Mouse (Mus musculus) limb, embryonic 11.5 days (tissue): ENCODE data around the gene Me1. TPM values are rescaled to one million over a fixed set of nuclear protein-coding genes. Genes with fewer than 3 reads are reported as not detected.

Experiments
- ATAC-seq: fragments of 200-750 bp; cut with Nextera tagmentation; 2 replicates; pipeline ENCODE4 v1.8.0; 2017; ENCODE audit warnings: low read depth; ENCODE audit not compliant: insufficient number of reproducible peaks, low FRiP score, low TSS enrichment
- DNase-seq: peaks from one replicate; pipeline ENCODE4 v3.0.0-alpha.2; 2015; ENCODE audit warnings: low spot score
- H3K27ac ChIP-seq: fragments of 300-500 bp; sonication (generic); replicated peaks from 2 replicates; pipeline ENCODE4 v1.5.1; 2014; ENCODE audit warnings: low read depth, mild to moderate bottlenecking, low read length
- H3K27me3 ChIP-seq: fragments of 300-500 bp; sonication (generic); 2 replicates; pipeline ENCODE4 v1.6.1; 2014; ENCODE audit warnings: mild to moderate bottlenecking, low read length, mixed read lengths; ENCODE audit not compliant: control insufficient read depth, insufficient read depth
- H3K36me3 ChIP-seq: fragments of 300-500 bp; sonication (generic); 2 replicates; pipeline ENCODE4 v1.6.1; 2014; ENCODE audit warnings: mild to moderate bottlenecking, low read length, moderate library complexity, mixed read lengths; ENCODE audit not compliant: control insufficient read depth, insufficient read depth
- H3K4me1 ChIP-seq: fragments of 300-500 bp; sonication (generic); 2 replicates; pipeline ENCODE4 v1.6.1; 2014; ENCODE audit warnings: low read length, mixed read lengths; ENCODE audit not compliant: control insufficient read depth, insufficient read depth
- H3K4me2 ChIP-seq: fragments of 300-500 bp; sonication (generic); 2 replicates; pipeline ENCODE4 v1.6.1; 2014; ENCODE audit warnings: low read depth, mild to moderate bottlenecking, moderate library complexity; ENCODE audit not compliant: severe bottlenecking
- H3K4me3 ChIP-seq: fragments of 300-500 bp; sonication (generic); 2 replicates; pipeline ENCODE4 v1.5.1; 2014; ENCODE audit warnings: low read depth, low read length
- H3K9ac ChIP-seq: fragments of 300-500 bp; sonication (generic); 2 replicates; pipeline ENCODE4 v1.6.1; 2014; ENCODE audit warnings: mild to moderate bottlenecking, low read length
- H3K9me3 ChIP-seq: fragments of 300-500 bp; sonication (generic); 2 replicates; pipeline ENCODE4 v1.6.1; 2016; ENCODE audit warnings: low read length; ENCODE audit not compliant: control insufficient read depth
- WGBS: fragments of 180-500 bp; shearing (Covaris S2); extraction: QIAGEN DNeasy Blood & Tissue Kit; methylation state at CpG from one replicate; pipeline ENCODE4 v1.1.7; 2014; 5-methylcytosine and 5-hydroxymethylcytosine counted together
- polyA plus RNA-seq: library from polyadenylated mRNA; unstranded; fragments of >200 nt; fragmentation: Nextera tagmentation; extraction: Ambion mirVana; gene quantifications from 2 replicates; pipeline ENCODE4 v1.2.1, GENCODE M21; 2014

Gene Me1
- polyA plus RNA-seq, 1 experiment from 2014 or later: 11.4 TPM

DNA sequence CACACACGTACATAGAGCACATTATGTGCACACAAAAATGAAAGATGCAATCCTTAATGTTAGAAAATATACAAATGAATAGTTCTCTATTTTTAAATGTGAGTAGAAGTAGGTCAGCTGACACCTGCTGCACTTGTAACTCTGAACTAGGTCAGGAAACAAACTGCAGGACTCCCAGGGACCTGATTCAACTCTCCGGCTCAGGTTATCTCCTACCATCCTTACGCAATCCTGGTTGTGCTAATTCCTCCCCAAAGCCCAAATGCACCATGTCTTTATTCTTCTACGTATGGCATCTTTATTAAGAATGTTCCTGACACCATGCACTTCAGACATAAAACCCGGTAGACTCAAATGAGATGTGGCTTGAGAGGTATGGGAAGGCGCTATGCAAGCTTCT lies 15.3 kb downstream of the Me1 start:
- DNase-seq: no peak
- H3K36me3 ChIP-seq: no peaks in the 10 kb centered on the region
- 90% methylated on average over 6 of the region's 6 CpGs for WGBS

DNA sequence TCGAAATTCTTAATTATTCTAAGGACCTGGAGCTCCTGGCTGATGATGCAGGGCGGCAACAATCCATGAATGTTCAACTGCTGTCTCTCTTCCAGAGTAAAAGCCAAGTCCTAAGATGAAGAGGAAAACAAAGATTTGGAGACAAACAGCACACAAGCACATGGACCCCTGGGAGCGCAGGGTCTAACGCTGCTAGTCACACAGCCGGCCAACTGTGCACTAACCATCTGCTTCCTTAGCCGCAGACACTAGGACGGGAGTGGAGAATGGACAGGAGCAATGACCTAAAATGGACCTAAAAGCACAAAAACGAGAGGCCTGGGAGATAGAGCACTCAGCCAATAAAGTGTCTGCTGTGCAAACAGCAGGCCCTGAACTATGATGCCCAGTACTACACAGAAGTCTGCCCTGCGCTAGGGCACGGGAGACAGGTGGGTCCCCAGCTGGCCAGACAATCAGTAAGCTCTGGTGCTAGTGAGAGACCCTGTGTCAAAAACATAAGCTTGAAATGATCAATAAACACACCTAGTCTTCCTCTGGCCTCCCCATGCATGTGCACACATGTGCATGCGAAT lies 15.8 kb downstream of the Me1 start:
- Histone ChIP-seq H3K9me3 (no peaks in the 10 kb centered on the region), H3K27me3 (no peaks in the 10 kb centered on the region), H3K27ac (no peak overlapping the region), H3K4me1 (peaks cover 5% of the 10 kb centered on the region; the same call in 1 of the 2 replicates), H3K9ac (no peak overlapping the region), H3K4me2 (no peak overlapping the region), H3K36me3 (no peaks in the 10 kb centered on the region), H3K4me3 (no peak overlapping the region)
- ATAC-seq (no peak), DNase-seq (no peak)
- WGBS: 91% methylated on average over 11 of the region's 11 CpGs

More for the DNA sequence above, 15.3 kb downstream of the Me1 start:
- H3K27me3 ChIP-seq: no peaks in the 10 kb centered on the region
- H3K27ac ChIP-seq: no peak overlapping the region
- no peaks in the 10 kb centered on the region for H3K9me3 ChIP-seq
- ATAC-seq: no peak
- peaks cover 5% of the 10 kb centered on the region; the same call in 1 of the 2 replicates for H3K4me1 ChIP-seq
- no peak overlapping the region for H3K9ac ChIP-seq
- H3K4me3 ChIP-seq: no peak overlapping the region
- H3K4me2 ChIP-seq: no peak overlapping the region

DNA sequence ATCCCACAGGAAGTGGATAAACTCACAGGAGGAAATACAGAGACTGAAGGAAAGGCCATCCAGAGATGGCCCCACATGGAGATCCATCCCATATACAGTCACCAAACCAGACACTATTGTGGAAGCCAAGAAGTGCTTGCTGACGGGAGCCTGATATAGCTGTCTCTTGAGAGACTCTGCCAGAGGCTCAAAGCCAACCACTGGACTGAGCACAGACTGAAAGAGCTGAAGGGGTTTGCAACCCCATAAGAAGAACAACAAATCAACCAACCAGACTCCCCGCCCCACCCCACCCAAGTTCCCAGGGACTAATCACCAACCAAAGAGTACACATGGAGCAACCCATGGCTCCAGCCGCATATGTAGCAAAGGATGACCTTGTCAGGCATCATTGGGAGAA lies 19.5 kb downstream of the Me1 start:
- H3K4me3 ChIP-seq: no peak overlapping the region
- 97% methylated on average over 3 of the region's 3 CpGs for WGBS
- ATAC-seq: no peak

DNA sequence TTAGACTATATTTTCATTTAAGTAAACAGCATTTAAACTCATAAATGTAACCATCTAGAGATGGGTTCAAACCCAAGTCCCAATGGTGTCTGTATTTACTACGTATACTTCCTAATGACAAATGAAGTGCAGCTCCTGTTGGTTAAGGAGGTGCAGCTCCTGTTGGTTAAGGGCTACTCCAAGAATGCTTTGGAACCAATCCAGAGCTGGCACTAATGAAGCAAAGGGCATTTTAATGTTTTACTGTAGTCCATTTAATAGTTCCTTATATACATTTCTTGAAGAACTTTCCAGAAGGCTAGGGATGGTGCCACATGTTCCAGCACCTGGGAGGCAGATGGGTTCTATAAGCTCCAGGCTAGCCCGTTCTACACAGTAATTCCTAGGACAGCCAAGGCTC lies 20.3 kb downstream of the Me1 start:
- ATAC-seq (no peak), DNase-seq (no peak)
- 90% methylated on average over 2 of the region's 2 CpGs for WGBS
- H3K9ac ChIP-seq: no peak overlapping the region
- no peak overlapping the region for H3K4me3 ChIP-seq
- H3K4me1 ChIP-seq: peaks cover 2% of the 10 kb centered on the region; the same call in 1 of the 2 replicates
- no peak overlapping the region for H3K4me2 ChIP-seq
- H3K36me3 ChIP-seq: no peaks in the 10 kb centered on the region
- H3K27me3 ChIP-seq: no peaks in the 10 kb centered on the region
- H3K27ac ChIP-seq: no peak overlapping the region
- H3K9me3 ChIP-seq: no peaks in the 10 kb centered on the region

More for the DNA sequence above, 19.5 kb downstream of the Me1 start:
- Histone ChIP-seq H3K4me1 (peaks cover 2% of the 10 kb centered on the region; the same call in 1 of the 2 replicates), H3K36me3 (no peaks in the 10 kb centered on the region), H3K27ac (no peak overlapping the region), H3K27me3 (no peaks in the 10 kb centered on the region), H3K9ac (no peak overlapping the region), H3K4me2 (no peak overlapping the region), H3K9me3 (no peaks in the 10 kb centered on the region)
- DNase-seq: no peak

DNA sequence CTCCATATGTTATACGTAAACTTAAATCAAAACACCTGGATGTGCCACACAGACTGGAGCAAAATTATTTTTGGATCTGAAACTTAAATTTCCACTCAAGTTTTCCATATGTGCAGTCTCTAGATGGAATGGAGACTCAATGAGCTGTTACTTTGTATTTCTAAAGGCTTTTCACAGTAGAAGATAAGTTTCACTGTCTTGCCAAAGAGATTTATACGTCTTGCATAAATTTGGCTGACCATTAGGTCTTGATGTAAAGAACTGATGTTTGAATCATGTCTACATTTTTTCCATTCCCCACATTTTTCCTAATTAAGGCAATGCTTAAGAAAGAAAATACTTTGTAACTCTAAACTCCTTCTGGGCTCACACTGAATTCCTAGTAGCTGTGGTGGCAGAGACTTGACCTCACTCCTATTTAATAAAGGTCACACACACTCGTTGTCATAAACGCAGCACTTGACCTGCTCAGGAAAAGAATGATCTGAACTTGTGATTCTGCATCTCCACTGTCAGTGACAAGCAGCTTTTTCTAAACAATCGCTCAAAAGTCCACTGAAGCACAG lies 22.8 kb downstream of the Me1 start:
- Histone ChIP-seq H3K4me1 (peaks cover 2% of the 10 kb centered on the region; the same call in 1 of the 2 replicates), H3K27me3 (no peaks in the 10 kb centered on the region), H3K36me3 (no peaks in the 10 kb centered on the region), H3K4me2 (no peak overlapping the region), H3K9ac (no peak overlapping the region), H3K9me3 (no peaks in the 10 kb centered on the region), H3K27ac (no peak overlapping the region; the same call in 1 of the 2 replicates), H3K4me3 (no peak overlapping the region)
- ATAC-seq: no peak
- no peak for DNase-seq
- 69% methylated on average over 5 of the region's 5 CpGs for WGBS

DNA sequence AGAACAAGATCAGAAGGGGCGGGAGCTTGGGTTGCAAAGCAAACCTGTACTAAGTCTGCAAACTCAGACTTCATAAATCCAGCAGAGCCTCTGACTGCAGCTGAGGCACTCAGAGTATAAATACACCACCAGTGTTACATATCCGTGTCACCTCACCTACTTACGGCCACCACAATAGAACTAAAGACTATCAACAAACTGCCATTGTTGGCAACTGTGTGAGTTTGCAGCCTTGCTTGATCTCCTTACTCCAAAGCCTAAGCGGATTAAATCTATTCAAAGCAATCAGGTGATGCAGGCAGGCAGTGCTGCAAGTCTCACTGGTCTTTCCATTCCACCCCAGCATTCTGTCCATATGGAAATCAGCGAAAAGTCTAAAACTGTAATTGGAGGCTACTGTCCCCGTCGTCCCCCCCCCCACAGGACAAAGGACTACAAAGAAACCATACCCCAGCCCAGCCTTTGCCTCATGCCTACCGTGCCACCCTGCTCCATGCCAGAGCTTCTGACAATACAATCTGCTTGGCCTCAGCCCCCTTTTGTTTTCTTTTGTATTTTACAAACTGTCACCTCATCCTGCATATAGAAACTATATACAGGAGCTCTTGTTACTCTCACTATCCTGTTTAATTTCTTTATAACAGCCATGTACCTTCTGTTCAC lies 27.0 kb downstream of the Me1 start:
- no peak for ATAC-seq
- no peak for DNase-seq

DNA sequence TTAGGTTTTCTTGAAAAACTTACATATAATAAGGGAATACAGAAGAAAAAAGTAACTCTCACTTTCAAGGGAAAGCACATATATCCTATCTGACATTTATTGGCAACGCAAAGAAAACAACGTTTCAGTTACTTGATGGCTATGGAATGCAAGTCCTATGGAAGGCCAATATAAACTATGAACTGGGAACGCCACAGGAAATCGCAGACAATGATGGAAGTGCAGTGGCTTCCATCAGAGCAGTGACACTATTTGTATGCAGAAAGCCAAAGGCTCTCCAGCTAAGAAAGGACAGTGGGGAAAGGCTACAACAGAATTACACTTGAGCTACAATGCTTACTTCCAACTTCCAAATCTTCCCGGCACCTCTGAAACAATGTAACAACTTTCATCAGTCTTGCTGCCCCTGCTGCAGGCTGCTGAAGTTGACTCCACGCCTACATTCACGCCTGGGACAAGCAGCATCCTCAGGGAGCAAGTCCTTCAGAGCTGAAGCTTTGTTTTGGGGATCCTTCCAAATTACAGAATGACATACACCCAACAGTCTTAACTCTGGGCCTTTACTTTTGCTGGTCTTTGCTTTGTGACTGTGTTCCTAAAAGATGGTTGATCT lies 28.5 kb downstream of the Me1 start:
- Histone ChIP-seq H3K4me2 (no peak overlapping the region), H3K27ac (no peak overlapping the region), H3K9ac (no peak overlapping the region), H3K4me1 (peaks cover under 1% of the 10 kb centered on the region; the same call in 1 of the 2 replicates), H3K27me3 (no peaks in the 10 kb centered on the region), H3K4me3 (no peak overlapping the region), H3K36me3 (no peaks in the 10 kb centered on the region), H3K9me3 (no peaks in the 10 kb centered on the region)
- 78% methylated on average over 7 of the region's 7 CpGs for WGBS
- ATAC-seq (no peak), DNase-seq (no peak)

More for the DNA sequence above, 27.0 kb downstream of the Me1 start:
- H3K4me1 ChIP-seq: peaks cover 2% of the 10 kb centered on the region; the same call in 1 of the 2 replicates
- H3K4me2 ChIP-seq: no peak overlapping the region
- 64% methylated on average over 8 of the region's 8 CpGs for WGBS
- H3K27me3 ChIP-seq: no peaks in the 10 kb centered on the region
- H3K9me3 ChIP-seq: no peaks in the 10 kb centered on the region
- no peak overlapping the region for H3K4me3 ChIP-seq
- H3K36me3 ChIP-seq: no peaks in the 10 kb centered on the region
- no peak overlapping the region for H3K27ac ChIP-seq
- no peak overlapping the region for H3K9ac ChIP-seq

DNA sequence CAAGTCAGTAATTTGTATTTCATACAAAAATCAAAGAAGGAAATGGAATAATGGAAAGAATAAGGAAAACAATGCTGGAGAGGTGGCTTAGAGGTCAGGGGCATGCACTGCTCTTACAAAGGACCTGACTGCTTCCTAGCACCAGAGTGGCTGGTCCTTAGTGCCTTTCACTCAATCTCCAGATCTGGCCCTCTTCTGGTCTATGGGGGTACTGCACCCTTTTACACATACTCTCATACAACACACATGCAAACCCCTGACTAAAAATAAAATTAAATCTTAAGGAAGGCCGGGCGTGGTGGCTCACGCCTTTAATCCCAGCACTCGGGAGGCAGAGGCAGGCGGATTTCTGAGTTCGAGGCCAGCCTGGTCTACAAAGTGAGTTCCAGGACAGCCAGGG lies 34.1 kb downstream of the Me1 start:
- Histone ChIP-seq H3K9me3 (no peaks in the 10 kb centered on the region), H3K27ac (no peak overlapping the region), H3K27me3 (no peaks in the 10 kb centered on the region), H3K4me3 (no peak overlapping the region), H3K36me3 (no peaks in the 10 kb centered on the region), H3K4me1 (no peaks in the 10 kb centered on the region; the same call in 1 of the 2 replicates), H3K9ac (no peak overlapping the region), H3K4me2 (no peak overlapping the region)
- 95% methylated on average over 6 of the region's 6 CpGs for WGBS
- DNase-seq (peak; percentile 40), ATAC-seq (no peak)
